Mouse (Mus musculus): ENCODE results near the gene Mrpl54. TPM values are rescaled to one million over a fixed set of nuclear protein-coding genes. Genes with fewer than 3 reads are reported as not detected.

Mrpl54 gene
- polyA plus RNA-seq, 1 experiment from 2014 or later, result 247 TPM

DNA sequence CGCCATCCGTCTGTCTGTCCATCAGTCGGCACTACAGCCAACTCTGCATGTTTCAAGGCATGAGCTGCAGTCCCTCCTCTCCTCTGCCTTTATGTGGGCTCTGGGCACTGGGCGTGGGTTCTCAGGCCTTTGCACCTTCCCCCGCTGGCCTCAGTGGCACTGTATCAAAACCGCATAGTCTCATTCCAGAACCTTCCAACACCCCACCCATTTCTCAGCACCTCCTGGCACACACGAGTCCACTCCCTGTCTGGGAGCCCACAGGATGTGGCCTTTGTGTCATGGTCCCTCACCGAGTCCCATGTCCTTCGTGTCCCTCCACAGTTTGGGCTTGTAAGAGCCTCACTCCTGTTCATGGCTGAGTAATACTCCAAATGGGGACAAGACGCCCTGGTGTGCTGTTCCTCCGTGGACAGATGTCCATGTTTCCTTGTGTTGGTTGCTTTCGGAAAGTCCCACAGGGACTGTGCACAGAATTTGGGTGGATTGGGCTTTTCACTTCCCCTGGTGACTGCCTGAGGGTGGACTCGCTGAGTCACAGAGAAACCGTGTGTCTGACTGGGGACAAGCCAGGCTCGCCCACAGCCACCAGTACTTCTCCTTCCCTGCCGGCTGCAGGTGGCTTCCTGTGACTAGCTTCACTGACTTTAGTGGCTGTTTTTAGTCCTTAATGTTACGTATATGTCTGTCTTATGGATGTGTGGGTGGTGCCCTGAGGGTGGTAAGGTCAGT, 31.8 kb upstream of the Mrpl54 start:
- Histone ChIP-seq H3K27ac (ENCODE audit: low read depth, low read length) (peak overlapping the region; percentile 59; the same call in 1 of the 2 replicates), H3K4me1 (ENCODE audit: control insufficient read depth, insufficient read depth, low read length) (peaks cover 78% of the 10 kb centered on the region), H3K9me3 (replicated peaks; ENCODE audit: control insufficient read depth, low read length) (no peaks in the 10 kb centered on the region), H3K36me3 (ENCODE audit: control insufficient read depth, insufficient read depth, low read length) (no peaks in the 10 kb centered on the region), H3K4me3 (ENCODE audit: low read depth, low read length) (no peak overlapping the region), H3K27me3 (ENCODE audit: control insufficient read depth, insufficient read depth, low read length) (no peaks in the 10 kb centered on the region), H3K4me2 (no peak overlapping the region), H3K9ac (ENCODE audit: low read depth, low read length) (no peak overlapping the region)
- no peak for ATAC-seq (replicated peaks; ENCODE audit: insufficient number of reproducible peaks, low FRiP score, low TSS enrichment)
- WGBS (ENCODE audit: insufficient replicate concordance), result 91% methylated on average over 17 of the region's 17 CpGs

DNA sequence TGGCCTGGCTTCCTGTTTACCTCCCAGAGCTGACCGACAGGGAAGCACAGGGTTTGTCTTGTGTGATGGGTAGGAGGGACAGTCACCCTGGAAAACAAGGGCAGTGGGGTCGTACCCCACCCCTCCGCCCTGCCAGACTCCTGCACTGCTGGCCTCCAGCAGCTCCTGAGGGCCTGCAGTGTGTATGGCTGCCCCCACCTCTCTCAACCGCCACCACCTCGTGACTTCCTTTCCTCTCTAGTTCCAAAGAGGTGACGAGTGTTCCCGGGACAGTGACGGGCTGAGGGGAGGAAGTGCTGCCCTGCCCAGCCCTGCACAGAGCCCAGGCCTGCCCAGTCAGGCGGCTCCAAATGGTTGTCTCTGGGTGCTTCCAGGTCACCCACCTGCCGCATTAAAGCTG, 31.1 kb upstream of the Mrpl54 start:
- ATAC-seq (replicated peaks; ENCODE audit: insufficient number of reproducible peaks, low FRiP score, low TSS enrichment), result 0 out of 2 replicates have a peak, but pooled peaks have one; percentile 8
- Histone ChIP-seq H3K27ac (ENCODE audit: low read depth, low read length) (peak overlapping the region; percentile 59; the same call in 1 of the 2 replicates), H3K9me3 (replicated peaks; ENCODE audit: control insufficient read depth, low read length) (no peaks in the 10 kb centered on the region), H3K36me3 (ENCODE audit: control insufficient read depth, insufficient read depth, low read length) (no peaks in the 10 kb centered on the region), H3K4me1 (ENCODE audit: control insufficient read depth, insufficient read depth, low read length) (peaks cover 73% of the 10 kb centered on the region), H3K4me3 (ENCODE audit: low read depth, low read length) (no peak overlapping the region), H3K4me2 (peak overlapping the region; percentile 0; the same call in 1 of the 2 replicates), H3K27me3 (ENCODE audit: control insufficient read depth, insufficient read depth, low read length) (no peaks in the 10 kb centered on the region), H3K9ac (ENCODE audit: low read depth, low read length) (no peak overlapping the region)
- WGBS (ENCODE audit: insufficient replicate concordance), result 33% methylated on average over 10 of the region's 10 CpGs

DNA sequence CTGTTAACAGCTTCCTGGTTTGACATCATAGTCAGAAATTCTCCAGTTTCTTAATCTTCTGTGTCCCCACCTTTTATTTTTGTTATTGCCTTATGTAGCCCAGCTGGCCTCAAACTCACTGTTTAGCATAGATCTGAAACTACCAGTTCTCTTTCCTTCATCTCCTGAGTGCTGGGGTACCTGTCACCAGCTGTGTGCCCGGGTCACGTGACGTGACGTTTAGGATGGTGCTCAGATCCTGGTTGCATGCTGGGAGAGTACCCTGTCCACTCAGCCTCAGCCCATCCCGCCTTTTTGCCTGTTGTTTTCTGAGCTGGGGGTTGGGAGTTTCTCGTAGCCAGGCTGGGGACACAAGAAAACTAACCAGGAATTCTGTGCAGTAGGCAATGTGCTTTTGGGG, 30.5 kb upstream of the Mrpl54 start:
- peak overlapping the region; percentile 59; the same call in 1 of the 2 replicates for H3K27ac ChIP-seq (ENCODE audit: low read depth, low read length)
- H3K4me3 ChIP-seq (ENCODE audit: low read depth, low read length), result no peak overlapping the region
- H3K4me1 ChIP-seq (ENCODE audit: control insufficient read depth, insufficient read depth, low read length), result peaks cover 67% of the 10 kb centered on the region
- no peak overlapping the region for H3K9ac ChIP-seq (ENCODE audit: low read depth, low read length)
- no peak overlapping the region for H3K4me2 ChIP-seq
- no peaks in the 10 kb centered on the region for H3K36me3 ChIP-seq (ENCODE audit: control insufficient read depth, insufficient read depth, low read length)
- no peaks in the 10 kb centered on the region for H3K27me3 ChIP-seq (ENCODE audit: control insufficient read depth, insufficient read depth, low read length)
- no peaks in the 10 kb centered on the region for H3K9me3 ChIP-seq (replicated peaks; ENCODE audit: control insufficient read depth, low read length)
- ATAC-seq (replicated peaks; ENCODE audit: insufficient number of reproducible peaks, low FRiP score, low TSS enrichment), result no peak
- WGBS (ENCODE audit: insufficient replicate concordance), result 83% methylated on average over 6 of the region's 6 CpGs

DNA sequence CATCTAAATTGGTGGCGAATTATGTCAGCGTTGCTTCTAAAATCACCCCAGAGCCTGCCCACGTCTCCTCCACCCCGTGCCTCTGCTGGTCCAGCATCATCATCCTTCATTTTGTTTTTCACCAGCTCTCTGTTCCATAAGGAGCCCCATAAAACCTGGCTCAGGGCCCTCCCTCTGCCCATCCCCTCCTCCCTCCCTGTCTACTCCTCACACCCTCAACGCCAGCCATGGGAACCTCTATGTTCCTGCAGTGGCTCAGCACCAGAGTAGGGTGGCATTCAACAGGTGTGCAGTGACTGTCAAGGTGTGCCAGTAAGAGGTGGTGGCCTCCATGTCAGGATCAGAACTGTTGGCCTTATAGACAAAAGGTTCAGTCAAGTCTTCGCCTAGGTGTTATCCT, 28.5 kb upstream of the Mrpl54 start:
- H3K36me3 ChIP-seq (ENCODE audit: control insufficient read depth, insufficient read depth, low read length), result no peaks in the 10 kb centered on the region
- no peak for ATAC-seq (replicated peaks; ENCODE audit: insufficient number of reproducible peaks, low FRiP score, low TSS enrichment)
- no peak overlapping the region for H3K4me3 ChIP-seq (ENCODE audit: low read depth, low read length)
- H3K4me2 ChIP-seq, result no peak overlapping the region; the same call in 1 of the 2 replicates
- 83% methylated on average over 6 of the region's 6 CpGs for WGBS (ENCODE audit: insufficient replicate concordance)
- H3K9me3 ChIP-seq (replicated peaks; ENCODE audit: control insufficient read depth, low read length), result no peaks in the 10 kb centered on the region
- peaks cover 55% of the 10 kb centered on the region for H3K4me1 ChIP-seq (ENCODE audit: control insufficient read depth, insufficient read depth, low read length)
- no peak overlapping the region for H3K9ac ChIP-seq (ENCODE audit: low read depth, low read length)
- peaks cover 16% of the 10 kb centered on the region for H3K27me3 ChIP-seq (ENCODE audit: control insufficient read depth, insufficient read depth, low read length)
- no peak overlapping the region for H3K27ac ChIP-seq (ENCODE audit: low read depth, low read length)

DNA sequence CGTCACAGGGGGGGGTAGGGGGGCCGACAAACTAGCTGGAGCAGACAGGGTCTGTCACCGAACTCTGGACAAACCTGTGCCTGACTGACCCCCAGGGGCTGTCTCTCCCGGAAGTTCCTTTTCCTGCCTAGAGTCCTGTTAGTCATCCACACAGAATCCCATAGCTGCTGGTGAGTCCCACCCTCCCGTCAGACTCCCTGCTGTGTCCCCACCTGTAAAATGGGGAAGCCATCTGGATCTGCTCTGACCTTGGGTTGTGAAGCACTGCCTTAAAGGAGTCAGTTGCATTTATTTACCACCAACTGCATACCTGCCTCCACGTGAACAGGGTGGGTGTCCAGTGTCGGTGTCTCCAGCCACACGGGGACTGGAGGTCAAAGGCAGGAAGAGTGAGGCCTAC, 27.7 kb upstream of the Mrpl54 start:
- ATAC-seq (replicated peaks; ENCODE audit: insufficient number of reproducible peaks, low FRiP score, low TSS enrichment), result no peak
- no peak overlapping the region for H3K27ac ChIP-seq (ENCODE audit: low read depth, low read length)

DNA sequence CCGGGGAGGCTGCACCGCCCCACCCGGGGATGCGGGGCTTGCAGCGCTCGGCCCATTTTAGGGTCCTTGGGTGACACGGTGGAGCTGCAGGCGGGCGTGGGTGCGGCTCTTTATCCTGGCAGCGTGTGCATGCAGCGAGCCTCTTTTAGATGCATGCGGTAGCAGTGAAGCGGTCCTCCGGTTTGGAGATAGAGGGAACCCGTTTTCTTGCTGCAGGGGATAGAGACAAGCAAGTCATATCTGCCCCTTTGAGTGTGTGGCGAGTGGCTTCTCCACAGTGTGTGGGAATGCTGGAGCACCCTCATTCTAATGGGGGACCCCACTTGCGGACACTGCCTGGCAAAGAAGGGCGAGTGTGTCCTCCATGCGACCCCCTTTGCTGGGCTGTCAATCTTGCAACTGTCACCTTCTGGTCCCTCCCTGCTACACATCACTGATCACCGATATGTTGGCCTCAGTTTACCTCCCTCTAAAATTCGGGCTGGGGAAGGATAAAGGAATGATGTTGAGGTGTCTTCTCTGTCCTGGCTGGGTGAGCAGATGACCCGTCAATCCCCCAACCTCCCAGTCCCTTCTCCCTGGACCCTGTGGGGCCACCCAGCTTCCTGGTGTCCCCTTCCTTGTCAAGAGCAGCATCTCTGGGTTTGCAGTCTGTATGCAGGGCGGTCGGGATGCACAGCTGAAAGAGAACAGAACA, 26.7 kb upstream of the Mrpl54 start:
- ATAC-seq (replicated peaks; ENCODE audit: insufficient number of reproducible peaks, low FRiP score, low TSS enrichment), result no peak; the same call in 1 of the 2 replicates
- Histone ChIP-seq H3K4me3 (ENCODE audit: low read depth, low read length) (peak overlapping the region; percentile 80), H3K4me2 (peak overlapping the region; percentile 96), H3K27ac (ENCODE audit: low read depth, low read length) (peak overlapping the region; percentile 51; the same call in 1 of the 2 replicates), H3K4me1 (ENCODE audit: control insufficient read depth, insufficient read depth, low read length) (peaks cover 43% of the 10 kb centered on the region), H3K36me3 (ENCODE audit: control insufficient read depth, insufficient read depth, low read length) (no peaks in the 10 kb centered on the region), H3K27me3 (ENCODE audit: control insufficient read depth, insufficient read depth, low read length) (peaks cover 27% of the 10 kb centered on the region), H3K9me3 (replicated peaks; ENCODE audit: control insufficient read depth, low read length) (no peaks in the 10 kb centered on the region), H3K9ac (ENCODE audit: low read depth, low read length) (peak overlapping the region; percentile 79)
- WGBS (ENCODE audit: insufficient replicate concordance), result 3% methylated on average over 25 of the region's 25 CpGs

More for the DNA sequence above, 27.7 kb upstream of the Mrpl54 start:
- Histone ChIP-seq H3K4me1 (ENCODE audit: control insufficient read depth, insufficient read depth, low read length) (peaks cover 47% of the 10 kb centered on the region), H3K27me3 (ENCODE audit: control insufficient read depth, insufficient read depth, low read length) (peaks cover 24% of the 10 kb centered on the region), H3K9me3 (replicated peaks; ENCODE audit: control insufficient read depth, low read length) (no peaks in the 10 kb centered on the region), H3K4me3 (ENCODE audit: low read depth, low read length) (peak overlapping the region; percentile 80; the same call in 1 of the 2 replicates), H3K4me2 (peak overlapping the region; percentile 96), H3K36me3 (ENCODE audit: control insufficient read depth, insufficient read depth, low read length) (no peaks in the 10 kb centered on the region), H3K9ac (ENCODE audit: low read depth, low read length) (peak overlapping the region; percentile 79; the same call in 1 of the 2 replicates)
- 48% methylated on average over 8 of the region's 8 CpGs for WGBS (ENCODE audit: insufficient replicate concordance)

DNA sequence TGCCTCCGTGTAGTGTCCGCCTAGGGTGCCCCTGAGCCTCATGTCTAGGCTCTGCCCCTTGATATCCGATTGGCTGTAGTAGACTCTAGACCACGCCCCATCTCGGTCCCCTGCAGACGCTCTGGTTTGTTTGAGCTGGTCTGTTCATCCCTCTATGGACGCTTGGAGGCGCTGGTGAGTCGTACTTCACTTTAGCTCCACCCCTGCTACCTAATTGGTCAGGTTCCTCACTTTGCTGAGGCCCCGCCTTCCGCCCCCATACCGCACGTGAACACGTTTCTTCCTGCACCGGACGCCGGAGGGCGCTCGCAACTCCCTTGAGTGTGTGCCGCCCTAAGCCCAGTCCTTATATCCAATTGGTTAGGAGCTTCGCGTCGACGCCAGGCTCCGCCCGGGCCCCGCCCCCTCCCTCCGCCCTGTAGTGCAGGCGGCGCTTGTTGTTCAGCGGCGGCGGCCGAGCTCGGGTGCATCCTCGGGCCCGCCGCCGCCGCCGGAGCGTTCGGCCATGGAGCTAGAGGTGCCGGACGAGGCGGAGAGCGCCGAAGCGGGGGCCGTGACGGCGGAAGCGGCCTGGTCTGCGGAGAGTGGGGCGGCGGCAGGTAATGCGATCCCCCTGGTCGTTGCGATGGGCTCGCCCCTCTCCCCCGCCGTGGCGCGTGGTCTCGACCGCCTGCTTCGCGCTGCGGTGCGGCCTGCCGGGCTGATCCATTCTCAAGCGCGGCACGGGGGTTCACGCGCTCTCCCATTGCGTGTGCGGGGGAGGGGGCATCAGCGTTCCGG, 26.0 kb upstream of the Mrpl54 start, which contains the start of gene Pip5k1c:
Pip5k1c (plus strand) TSS at position 410 of the 780 bp plus-strand sequence.
- peaks cover 37% of the 10 kb centered on the region for H3K4me1 ChIP-seq (ENCODE audit: control insufficient read depth, insufficient read depth, low read length)
- H3K27ac ChIP-seq (ENCODE audit: low read depth, low read length), result peak within 1 kb of the TSS; percentile 51; the same call in 1 of the 2 replicates
- H3K36me3 ChIP-seq (ENCODE audit: control insufficient read depth, insufficient read depth, low read length), result no peaks in the 10 kb centered on the region
- under 1% methylated on average over 77 of the region's 80 CpGs for WGBS (ENCODE audit: insufficient replicate concordance)
- peak within 1 kb of the TSS; percentile 80 for H3K4me3 ChIP-seq (ENCODE audit: low read depth, low read length)
- ATAC-seq (replicated peaks; ENCODE audit: insufficient number of reproducible peaks, low FRiP score, low TSS enrichment), result peak; percentile 94
- H3K27me3 ChIP-seq (ENCODE audit: control insufficient read depth, insufficient read depth, low read length), result peaks cover 32% of the 10 kb centered on the region
- peak within 1 kb of the TSS; percentile 79 for H3K9ac ChIP-seq (ENCODE audit: low read depth, low read length)
- H3K9me3 ChIP-seq (replicated peaks; ENCODE audit: control insufficient read depth, low read length), result no peaks in the 10 kb centered on the region
- H3K4me2 ChIP-seq, result peak within 1 kb of the TSS; percentile 96

DNA sequence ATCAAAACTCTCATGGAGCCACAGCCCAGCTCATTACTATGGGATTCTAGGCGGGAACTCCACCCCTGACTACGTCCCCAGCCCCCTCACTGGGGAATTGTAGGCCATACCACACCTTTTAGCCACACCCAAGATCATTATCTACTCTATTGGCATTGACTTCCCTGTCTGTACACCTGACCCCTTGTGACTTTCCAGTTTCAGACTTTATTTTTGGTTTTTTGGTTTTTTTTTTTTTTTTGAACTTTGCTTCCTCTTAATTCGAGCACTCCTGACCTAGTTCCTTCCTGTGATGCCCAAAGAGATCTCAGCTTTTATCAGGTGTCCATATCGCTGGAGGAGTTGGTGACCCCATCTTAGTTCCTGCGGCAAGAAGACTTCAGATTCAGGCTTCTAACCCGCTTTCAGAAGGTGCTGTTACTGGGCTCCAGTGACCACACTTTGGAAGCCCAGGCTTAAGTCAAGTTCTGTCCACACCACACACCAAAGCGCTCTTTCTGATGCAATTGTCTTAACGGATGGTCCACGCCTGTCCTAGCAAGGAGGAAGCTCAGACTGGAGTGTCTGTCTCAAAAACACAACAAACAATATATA, 24.9 kb upstream of the Mrpl54 start, which contains the start of gene Tjp3:
Tjp3 (minus strand) TSS at position 71 of the 594 bp plus-strand sequence.
- Histone ChIP-seq H3K4me2 (peak within 1 kb of the TSS; percentile 19; the same call in 1 of the 2 replicates), H3K27ac (ENCODE audit: low read depth, low read length) (no peak within 1 kb of the TSS), H3K4me1 (ENCODE audit: control insufficient read depth, insufficient read depth, low read length) (peaks cover 33% of the 10 kb centered on the region), H3K9ac (ENCODE audit: low read depth, low read length) (no peak within 1 kb of the TSS), H3K27me3 (ENCODE audit: control insufficient read depth, insufficient read depth, low read length) (peaks cover 32% of the 10 kb centered on the region), H3K9me3 (replicated peaks; ENCODE audit: control insufficient read depth, low read length) (no peaks in the 10 kb centered on the region), H3K36me3 (ENCODE audit: control insufficient read depth, insufficient read depth, low read length) (no peaks in the 10 kb centered on the region), H3K4me3 (ENCODE audit: low read depth, low read length) (0 out of 2 replicates have a peak within 1 kb of the TSS, but pooled peaks have one; percentile 80)
- WGBS (ENCODE audit: insufficient replicate concordance), result 72% methylated on average over 9 of the region's 9 CpGs
- ATAC-seq (replicated peaks; ENCODE audit: insufficient number of reproducible peaks, low FRiP score, low TSS enrichment), result no peak

All from heart, embryonic 11.5 days (tissue).